Mouse (Mus musculus): Measurements from ENCODE around the gene Glt1d1. TPM values are rescaled to one million over a fixed set of nuclear protein-coding genes. Genes with fewer than 3 reads are reported as not detected.

Glt1d1 gene
- total RNA-seq (2021): 1 to 10 TPM; 1.5 to 3.7 TPM
- long read RNA-seq, experiment 1: 0 reads
- long read RNA-seq, experiment 2: 0 reads

DNA sequence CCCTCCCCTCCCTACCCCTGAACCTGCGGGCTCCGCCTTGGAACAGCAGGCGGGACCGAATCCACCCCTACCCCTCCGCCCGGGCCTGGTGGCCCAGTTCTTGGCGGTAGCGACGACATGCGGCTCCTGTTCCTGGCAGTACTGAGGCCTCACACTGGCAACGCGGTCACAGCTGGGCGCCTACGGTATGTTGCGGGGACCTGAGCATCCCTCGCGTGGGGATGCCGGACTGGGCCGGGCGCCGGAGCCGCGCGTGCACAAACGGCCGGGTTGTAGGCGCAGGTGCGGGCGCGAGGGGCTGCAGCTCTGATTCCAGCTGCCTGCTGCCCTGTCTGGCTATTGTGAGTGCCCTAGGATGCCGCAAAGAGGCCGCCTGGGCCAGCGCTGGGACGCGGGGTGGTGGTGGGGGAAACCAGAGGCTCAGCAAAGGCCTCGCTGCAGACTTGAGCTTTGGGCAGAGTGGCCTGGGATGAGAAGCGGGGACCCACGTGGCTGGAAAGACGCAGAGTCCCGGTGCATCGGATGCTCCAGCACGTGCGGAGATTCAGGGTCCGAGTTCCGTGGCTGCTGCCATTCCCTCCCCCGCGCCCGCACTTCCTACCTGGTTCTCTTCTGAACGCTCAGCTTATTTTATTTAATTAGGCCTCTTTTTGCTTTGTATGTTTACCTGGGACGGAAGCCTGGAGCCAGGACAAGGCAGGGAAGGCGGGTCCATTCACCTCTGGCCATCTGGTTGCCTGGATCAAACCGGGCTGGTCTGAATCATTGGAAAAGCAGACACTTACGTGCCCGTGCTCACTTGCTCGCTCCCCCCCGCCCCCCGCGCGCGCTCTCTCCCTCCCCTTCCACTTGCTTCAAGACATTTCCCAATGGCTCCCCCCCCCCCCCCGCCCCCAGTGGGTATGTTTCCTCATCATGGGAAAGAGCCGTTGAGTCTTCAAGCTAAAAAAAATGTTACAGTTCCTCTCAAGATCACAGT is at the start of gene Glt1d1, which contains the start of gene Slc15a4:
TSS of gene Glt1d1 (plus strand) at position 96 of the 979 bp plus-strand sequence.
TSS of gene Slc15a4 (minus strand) at position 731 of the 979 bp plus-strand sequence.
- peak; percentile 25 for DNase-seq

DNA sequence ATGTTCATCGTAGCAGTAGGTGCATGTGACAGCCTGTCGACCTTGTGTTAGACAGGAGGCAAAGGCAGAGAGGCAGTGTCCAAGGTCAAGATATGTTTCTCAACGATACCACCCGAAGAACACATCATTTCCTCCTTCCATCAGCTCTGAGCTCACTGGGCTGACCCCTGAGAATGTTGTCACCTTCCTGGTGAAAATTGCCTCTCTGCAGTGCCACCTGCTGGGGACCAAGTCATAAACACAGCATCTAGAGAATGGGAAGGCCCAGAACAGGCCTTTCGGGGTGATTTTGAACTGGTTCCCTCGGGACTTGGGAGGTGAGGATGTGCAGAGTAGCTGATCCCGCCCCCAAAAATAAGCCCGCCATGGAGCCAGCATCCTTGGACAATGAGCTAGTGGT is 48.4 kb upstream of the Glt1d1 start:
- DNase-seq: no peak

DNA sequence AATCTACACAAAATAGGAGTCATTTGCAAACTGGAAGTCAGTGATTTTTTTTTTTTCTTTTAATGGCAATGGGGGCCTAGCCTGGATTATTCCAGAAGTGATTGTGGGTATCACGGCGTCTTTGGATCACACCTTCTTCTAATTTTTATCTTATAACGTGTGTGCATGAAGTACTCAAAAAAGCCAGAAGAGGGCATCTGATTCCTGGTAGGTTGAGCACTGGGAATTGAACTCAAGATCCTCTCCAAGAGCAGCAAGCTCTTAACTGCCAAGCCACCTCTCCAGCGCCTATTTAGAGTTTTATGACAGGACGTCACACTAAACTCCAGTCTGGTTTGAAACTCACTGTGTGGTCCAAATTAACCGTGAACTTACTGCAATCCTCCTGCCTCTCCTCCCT is 44.2 kb upstream of the Glt1d1 start:
- no peak for DNase-seq

DNA sequence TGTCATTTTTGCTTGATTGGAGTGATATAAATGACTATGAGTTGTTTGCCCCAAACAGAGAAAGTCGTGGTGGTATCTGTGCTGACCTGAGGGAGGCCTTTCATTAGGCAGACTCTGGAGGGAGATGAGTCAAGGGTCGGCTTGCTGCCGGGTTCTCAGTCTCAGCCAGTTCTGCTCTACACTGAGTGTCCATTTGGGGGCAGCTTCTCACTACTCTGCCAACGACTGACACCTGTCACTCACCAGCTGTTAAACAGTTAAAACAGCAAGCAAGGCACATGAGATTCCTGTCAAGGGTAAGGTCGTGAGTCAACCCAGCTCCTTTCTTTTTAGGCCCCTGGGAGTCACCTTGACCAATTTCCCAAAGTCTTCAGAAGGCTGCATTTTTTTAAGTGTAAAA is 39.7 kb upstream of the Glt1d1 start:
- DNase-seq: no peak

DNA sequence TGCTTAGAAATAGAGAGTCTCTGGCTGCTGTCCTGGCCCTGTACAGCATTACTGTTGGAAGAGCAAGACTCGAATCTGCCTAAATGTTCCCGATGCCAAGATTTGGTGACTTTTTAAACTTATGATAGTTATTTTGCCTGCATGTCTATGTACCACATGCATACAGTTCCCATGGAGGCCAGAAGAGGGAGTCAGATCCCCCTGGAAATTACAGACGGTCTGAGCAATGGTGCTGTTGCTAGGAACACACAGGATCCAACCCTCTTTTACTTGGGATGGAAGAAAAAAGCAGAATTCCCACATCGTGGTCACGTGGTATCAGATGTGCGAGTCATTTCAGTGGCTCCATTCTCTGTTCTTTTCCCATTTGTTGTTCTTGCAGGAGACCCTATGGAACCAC is 39.2 kb upstream of the Glt1d1 start:
- peak; percentile 33 for DNase-seq

DNA sequence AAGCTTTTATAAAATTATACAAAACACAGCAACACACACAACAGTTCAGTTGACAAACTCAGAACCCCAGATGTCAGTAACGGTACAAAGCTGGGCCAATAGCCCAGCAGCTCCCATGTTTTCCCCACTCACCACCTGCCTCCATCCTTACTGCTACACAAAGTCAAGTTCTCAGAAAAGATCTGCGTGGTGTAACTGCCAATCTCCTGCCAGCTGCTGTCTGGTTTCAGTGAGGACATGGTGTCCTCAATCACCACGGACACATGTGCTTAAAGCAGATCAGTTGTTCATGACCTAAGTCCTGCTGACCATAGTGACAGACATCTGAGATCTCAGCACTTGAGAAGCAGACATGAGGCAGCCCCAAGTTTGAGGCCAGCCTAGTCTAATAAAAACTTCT is 36.4 kb upstream of the Glt1d1 start:
- DNase-seq: no peak

DNA sequence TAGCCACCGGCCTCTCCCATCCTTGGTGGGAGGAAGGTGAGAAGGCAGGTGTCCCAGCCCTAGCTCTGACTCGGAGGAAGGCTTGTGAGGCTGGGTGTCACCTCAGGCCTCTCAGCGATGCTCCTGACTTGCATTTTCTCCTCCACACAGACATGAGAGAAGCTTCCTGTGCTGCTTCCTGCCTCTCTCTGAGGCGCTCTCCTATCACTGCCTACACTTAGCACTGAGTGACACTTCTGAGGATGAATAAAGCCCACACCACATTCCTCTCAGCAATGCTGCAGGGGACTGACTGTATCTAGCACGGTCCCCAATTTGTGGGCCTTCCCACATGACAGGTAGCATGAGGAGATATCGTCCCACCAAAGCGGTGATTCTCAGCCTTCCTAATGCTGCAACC is 35.2 kb upstream of the Glt1d1 start:
- DNase-seq: no peak

DNA sequence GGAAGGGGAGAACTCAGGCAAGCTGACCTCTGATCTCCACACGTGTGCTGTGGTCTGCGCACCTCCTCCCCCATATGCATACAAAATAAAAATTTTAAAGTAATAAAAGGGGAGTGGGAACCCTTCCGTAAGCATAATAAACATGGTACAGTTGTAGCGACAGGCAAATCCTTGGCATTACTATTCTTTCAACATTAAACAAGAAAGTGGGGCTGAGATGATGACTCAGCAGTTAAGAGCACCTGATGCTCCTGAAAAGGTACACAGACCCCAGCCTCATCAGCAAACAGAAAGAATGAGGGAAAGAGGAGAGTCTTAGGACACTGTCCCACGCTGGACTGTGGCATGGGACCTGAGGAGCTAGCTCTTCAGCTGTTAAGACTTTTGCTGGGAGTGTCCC is 29.1 kb upstream of the Glt1d1 start:
- DNase-seq: no peak

DNA sequence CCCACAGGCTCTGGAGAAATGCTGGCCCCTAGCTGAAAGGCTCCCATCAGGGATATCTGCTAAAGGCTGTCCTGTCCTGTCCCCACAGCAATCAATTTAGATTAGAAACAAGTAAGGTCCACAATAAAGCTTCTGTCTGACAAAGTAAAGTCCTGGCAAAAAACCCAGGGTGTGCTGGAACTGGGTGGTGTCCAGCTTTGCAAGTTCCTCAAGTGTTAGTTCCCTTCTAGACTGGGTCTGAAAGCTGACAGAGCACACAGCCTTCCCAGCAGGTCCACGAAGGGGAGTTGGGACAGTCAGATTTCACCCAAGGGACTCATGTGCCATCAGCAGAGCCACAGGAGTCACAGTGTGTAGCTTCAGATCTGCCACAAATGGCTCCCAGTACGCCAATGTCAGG is 24.6 kb upstream of the Glt1d1 start:
- DNase-seq: no peak

DNA sequence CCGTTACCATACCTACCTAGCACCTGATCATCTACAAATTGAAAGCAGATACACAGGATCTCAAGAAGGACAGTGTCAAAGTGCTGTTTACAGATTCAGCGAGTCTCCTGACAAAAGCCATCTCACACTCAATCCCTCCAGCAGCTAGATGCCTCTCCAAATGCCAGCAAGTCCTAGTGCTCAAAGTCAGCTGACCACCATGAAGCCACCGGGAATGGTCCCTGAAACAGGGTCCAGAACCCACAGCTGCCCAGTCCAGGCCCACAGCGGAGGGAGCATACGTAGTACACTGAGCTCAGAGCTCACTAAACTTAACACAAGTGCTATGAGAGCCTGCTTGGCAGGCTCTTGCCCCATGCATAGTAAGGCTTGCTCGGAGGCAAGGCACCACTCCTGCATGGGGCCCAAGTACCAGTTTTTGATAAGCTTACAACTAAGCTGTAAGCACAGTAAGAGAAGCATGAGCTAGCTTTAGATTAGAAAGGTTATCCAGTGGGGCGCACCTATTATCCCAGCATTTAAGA is 22.8 kb upstream of the Glt1d1 start:
- DNase-seq: no peak

DNA sequence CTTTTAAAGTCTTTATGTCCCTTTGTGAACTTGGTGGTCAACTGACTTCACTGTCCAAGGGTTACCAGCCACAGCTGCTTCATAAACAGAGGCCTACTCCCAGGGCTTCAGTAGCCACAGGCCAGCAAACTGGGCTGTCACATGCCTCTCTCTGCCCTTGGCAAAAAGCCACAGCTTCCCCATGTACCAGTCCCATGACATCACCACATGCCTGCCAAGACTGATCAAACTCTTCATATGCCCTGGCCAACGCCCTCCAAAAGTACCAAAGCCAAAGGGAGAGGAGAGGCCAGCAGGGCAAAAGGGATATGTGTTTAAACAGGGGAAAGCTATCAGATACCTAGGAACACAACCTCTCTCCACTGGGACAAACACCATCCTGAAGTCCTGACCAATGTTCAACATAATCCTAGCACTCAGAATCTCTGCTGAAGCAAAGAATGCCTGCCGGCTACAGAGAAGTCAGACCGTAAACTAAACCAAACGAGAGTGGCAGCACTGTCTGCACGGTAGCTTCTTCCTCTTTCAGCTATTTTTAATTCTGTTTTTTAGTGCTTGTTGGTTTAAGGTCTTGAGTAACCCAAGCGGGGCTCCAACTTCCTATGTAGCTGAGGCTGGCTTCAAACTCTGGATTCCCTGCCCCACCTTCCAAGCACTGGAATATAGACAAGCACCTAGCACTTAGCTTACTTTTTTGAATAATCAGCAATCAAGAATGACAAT is 21.1 kb upstream of the Glt1d1 start:
- DNase-seq: peak; percentile 71

DNA sequence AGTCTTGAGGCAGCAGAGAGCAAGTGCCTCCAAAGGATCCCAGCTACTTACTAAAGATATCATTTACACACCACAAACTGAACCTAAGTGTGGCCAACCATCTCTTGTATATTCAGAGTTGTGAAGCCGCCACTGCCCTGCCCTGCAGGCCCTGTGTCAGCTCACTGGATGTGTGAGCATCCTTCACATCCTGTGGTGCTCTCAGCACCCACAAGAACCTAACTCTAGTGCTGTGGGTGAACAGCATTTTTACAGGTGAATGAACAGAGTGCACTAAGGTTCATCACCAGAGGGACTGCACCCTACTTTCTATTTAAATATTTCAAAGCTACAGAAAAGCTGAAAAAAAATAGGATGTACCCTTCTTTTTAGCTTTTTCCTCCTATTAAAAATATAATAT is 20.2 kb upstream of the Glt1d1 start:
- no peak for DNase-seq

DNA sequence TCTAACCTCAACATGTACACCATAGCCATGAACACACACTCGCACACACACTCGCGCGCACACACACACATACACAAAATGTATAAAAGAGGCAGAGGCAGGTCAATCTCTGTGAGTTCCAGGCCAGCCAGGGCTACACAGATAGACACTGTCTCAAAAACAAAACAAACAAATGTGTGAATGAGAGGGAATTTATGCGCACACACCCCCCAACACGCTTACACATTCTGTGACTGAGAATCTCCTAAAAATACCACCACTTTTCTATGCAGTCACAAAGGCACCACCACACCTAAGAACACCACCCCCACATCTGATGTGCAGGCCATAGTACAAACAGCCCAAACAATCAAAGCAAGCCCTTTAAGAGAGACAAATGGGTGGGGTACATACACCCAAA is 19.7 kb upstream of the Glt1d1 start:
- DNase-seq: no peak

DNA sequence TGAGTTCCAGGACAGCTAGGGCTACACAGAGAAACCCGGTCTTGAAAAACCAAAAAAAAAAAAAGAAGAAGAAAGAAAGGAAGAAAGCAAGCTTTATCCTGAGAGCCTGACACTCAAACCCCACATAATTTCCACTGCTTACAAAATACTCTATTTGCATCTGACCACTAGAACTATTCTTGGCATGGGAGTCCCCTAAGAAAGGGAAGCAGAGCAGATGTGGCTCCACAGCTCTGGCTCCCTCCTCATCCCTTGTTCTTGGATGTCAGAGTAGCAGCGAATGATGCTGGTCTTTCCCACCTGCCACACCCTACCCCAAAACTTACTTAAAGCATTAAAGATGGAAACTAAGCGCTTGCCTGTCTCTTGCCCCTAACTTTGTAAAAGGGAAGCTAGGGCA is 16.6 kb upstream of the Glt1d1 start:
- no peak for DNase-seq

DNA sequence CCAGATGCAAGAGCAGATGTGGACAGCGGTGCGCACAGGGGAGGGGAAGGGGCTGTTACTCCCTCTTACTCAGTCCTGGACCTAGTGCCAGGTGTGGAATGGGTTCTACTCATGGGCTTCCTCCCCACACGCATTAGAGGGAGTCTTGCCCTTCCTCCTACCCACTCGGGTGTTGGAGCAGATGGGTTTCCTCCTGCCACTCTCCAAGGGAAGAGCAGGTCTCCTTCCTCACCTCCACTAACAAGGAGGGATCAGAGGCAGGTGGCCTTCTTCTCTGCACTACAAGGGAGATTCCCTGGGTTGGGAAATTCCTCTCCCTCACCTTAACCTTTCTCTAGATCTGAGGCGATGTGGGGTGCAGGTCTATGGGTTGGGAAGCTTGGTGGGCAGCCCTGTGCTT is 15.9 kb upstream of the Glt1d1 start:
- no peak for DNase-seq

DNA sequence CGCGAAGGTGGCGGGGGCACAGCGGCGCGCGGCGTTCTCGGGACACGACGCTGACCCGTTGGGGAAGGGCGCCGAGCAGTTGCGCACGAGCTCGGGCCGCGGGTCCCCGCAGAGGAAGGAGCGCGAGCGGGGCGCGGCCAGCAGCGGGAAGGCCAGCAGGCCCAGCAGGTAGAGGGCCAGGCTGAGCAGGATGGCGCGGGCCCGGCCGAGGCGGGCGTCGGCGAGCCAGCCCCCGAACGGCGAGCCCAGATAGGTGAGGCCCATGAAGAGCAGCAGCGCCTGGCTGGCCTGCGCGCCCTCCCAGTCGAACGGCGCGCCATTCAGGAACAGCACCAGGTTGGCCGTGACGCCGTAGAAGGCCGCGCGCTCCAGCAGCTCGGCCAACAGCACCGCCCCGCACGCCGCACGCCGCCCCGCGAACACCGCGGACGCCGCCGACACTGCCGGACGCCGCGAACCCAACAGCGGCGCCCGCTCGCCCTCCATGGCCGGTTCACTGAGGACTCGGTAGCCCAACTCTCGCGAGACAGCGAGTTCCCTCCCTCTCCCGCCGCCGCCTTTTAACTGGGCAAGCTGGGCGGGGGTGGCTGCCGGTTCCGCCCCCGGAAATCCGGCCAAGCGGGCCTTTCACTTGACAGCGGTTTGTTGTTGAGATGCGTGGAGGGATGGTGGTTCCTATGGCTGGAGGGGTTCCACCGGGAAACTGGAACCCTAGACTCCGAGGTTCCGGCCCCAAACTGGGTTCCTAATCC is 15.0 kb upstream of the Glt1d1 start:
- DNase-seq: peak; percentile 98

DNA sequence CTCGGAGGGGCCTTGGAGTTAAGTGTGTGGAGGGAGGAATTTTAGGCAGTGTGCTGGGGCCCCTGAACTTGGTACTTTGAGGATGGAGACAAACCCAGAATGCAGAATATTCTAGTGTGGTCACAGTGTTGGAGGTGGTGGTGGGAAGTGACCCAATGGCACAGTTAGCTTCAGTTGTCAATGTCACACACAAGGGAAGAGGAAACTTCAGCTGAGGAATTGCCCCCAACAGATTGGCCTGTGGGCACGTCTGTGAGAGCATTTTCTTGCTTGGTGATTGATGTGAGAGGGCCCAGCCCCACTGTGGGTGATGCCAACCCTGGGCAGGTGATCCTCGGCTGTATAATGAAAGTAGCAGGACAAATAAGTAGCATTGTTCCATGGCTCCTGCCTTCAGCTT is 13.2 kb upstream of the Glt1d1 start:
- no peak for DNase-seq

DNA sequence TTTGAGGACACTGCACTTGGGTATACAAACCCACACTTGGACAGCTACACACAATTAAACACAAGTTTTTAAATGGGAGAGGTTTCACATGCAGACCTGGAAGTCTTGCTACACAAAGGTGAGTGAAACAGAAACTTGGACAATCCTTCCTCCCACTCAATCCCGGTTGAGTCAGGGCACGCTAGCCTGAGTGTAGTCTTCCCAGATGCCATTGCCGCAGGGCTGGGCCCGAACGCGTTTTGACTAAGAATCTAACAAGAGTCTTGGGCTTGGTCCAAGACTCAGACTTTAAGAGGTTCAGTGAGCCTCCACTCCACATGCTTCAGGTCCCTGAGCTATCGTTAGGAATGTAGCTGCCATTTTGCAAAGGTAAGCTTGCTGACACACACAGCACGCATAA is 11.7 kb upstream of the Glt1d1 start:
- no peak for DNase-seq

DNA sequence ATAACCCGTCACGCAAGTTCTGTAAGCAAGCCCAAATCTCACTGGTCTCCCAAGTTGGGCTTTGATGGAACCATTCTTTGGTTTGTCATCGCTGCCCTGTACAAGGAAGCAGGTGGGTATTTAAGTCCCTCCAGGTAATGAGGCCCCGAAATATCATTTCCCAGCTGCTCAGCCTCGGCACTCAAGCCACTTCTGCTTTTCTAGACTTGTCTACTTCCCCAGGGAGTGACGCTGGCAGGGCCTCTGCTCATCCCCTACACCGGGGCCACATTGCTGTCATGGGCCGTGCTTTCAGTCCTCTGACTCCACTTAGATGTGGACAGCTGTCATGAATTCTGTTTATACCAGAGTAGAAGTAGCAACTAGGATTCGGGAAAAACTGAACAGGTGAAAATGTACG is 11.0 kb upstream of the Glt1d1 start:
- DNase-seq: no peak

DNA sequence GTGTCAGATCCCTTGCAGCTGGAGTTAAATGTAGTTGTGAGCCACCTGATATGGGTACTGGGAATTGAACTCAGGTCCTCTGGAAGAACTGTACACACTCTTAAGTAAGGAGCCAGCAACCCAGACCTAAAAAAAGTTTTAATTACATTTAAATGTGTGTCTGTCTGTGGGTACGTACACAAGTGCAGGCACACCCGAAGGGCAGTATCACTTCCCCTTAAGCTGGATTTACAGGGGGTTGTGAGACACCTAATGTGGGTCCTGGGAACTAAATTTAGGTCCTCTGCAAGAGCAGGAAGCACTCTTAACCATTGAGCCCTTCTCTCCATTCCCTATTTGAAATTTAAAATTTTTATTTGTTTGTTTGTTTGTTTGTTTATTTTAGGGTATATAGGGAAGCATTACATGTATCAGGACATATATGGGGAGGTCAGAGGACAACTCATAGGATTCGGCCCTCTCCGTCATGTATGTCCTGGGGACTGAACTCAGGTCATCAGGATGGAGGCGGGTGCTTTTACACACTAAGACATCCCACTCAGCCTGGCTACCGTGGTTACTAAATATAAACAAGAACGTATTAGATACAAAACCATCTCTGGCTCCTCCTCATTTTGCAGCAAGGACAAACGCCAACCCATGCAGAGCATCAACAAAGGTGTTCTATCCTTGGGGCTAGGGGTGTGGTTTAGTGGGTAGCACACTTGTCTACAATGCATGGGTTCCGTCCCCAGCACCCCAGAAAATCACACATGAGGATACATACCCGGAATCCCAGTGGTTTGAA is 7.4 kb upstream of the Glt1d1 start:
- no peak for DNase-seq

DNA sequence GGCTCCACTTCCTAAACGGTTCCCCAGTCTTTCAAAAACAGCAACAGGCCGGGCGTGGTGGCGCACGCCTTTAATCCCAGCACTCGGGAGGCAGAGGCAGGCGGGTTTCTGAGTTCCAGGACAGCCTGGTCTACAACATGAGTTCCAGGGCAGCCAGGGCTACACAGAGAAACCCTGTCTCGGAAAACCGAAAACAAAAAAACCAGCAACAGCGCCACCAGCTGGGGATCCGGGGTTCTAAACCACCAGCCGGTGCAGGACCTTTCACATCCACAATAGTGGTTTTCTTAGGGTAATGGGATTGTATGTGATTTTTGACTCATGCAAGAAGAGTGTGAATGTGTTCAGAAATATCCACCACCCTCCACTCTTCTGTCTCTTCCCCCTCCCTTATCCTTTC is 4.8 kb upstream of the Glt1d1 start:
- no peak for DNase-seq

DNA sequence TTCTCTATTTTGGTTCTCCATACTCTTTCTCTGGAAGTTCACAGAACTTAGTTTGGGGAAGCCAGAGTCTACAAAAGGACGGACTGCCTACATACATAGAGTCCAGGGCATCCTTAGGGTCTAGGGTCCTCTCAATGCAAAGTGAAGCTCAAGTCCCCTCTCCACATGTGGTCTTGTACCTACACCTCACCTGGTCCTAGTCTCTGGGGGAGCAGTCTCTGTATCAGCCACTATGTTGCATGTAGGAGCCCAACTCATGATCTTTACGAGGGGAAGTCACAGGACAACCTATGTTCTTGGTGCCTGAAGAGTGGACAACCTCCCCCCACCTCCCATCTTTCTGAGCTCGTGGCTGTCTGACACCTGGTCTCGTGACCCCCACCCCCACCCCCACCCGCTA is 391 bp upstream of the Glt1d1 start:
- DNase-seq: no peak

All from adrenal gland, postnatal 10 days (tissue).